Mouse (Mus musculus) hindbrain, embryonic 13.5 days (tissue): ENCODE data around the gene Itpr3. TPM values are rescaled to one million over a fixed set of nuclear protein-coding genes. Genes with fewer than 3 reads are reported as not detected.

ENCODE experiments used
- ATAC-seq: fragments of 200-750 bp; cut with Nextera tagmentation; 2 replicates; pipeline ENCODE4 v1.8.0; 2017; ENCODE audit warnings: moderate TSS enrichment; ENCODE audit not compliant: low FRiP score
- H3K27ac ChIP-seq: fragments of 300-500 bp; sonication (generic); 2 replicates; pipeline ENCODE4 v1.5.1; 2015; ENCODE audit warnings: inconsistent platforms, mild to moderate bottlenecking, moderate library complexity
- H3K27me3 ChIP-seq: fragments of 300-500 bp; sonication (generic); 2 replicates; pipeline ENCODE4 v1.6.1; 2015; ENCODE audit warnings: mild to moderate bottlenecking, inconsistent platforms
- H3K36me3 ChIP-seq: fragments of 300-500 bp; sonication (generic); 2 replicates; pipeline ENCODE4 v1.6.1; 2015; ENCODE audit warnings: mild to moderate bottlenecking, inconsistent platforms
- H3K4me1 ChIP-seq: fragments of 300-500 bp; sonication (generic); replicated peaks from 2 replicates; pipeline ENCODE4 v1.6.1; 2015; ENCODE audit warnings: inconsistent platforms
- H3K4me2 ChIP-seq: fragments of 300-500 bp; sonication (generic); 2 replicates; pipeline ENCODE4 v1.6.1; 2015; ENCODE audit warnings: inconsistent platforms, mild to moderate bottlenecking, moderate library complexity
- H3K4me3 ChIP-seq: fragments of 300-500 bp; sonication (generic); 2 replicates; pipeline ENCODE4 v1.5.1; 2015; ENCODE audit warnings: mild to moderate bottlenecking, inconsistent platforms
- H3K9ac ChIP-seq: fragments of 300-500 bp; sonication (generic); 2 replicates; pipeline ENCODE4 v1.6.1; 2015; ENCODE audit warnings: mild to moderate bottlenecking, inconsistent platforms
- H3K9me3 ChIP-seq: fragments of 300-500 bp; sonication (generic); 2 replicates; pipeline ENCODE4 v1.6.1; 2016; ENCODE audit warnings: inconsistent platforms
- WGBS: fragments of 180-500 bp; shearing (Covaris S2); methylation state at CpG from one replicate; pipeline ENCODE4 v1.1.7; 2015; 5-methylcytosine and 5-hydroxymethylcytosine counted together
- polyA plus RNA-seq: library from polyadenylated mRNA; unstranded; fragments of >200 nt; fragmentation: Nextera tagmentation; extraction: Ambion mirVana; gene quantifications from 2 replicates; pipeline ENCODE4 v1.2.1, GENCODE M21; 2015

Gene Itpr3
- polyA plus RNA-seq, 1 experiment from 2014 or later, result 1.1 TPM

- H3K27me3 ChIP-seq, result no peaks in the 10 kb centered on the region
- no peak for ATAC-seq
- H3K9me3 ChIP-seq, result no peaks in the 10 kb centered on the region
Measured at GRCm38 (mm10) chr17:27077133-27077532, 20.0 kb downstream of the Itpr3 start.

GRCm38 (mm10) chr17:27077920-27078319 is 20.8 kb downstream of the Itpr3 start:
- Histone ChIP-seq H3K27ac (no peak overlapping the region), H3K27me3 (no peaks in the 10 kb centered on the region), H3K9ac (no peak overlapping the region), H3K36me3 (no peaks in the 10 kb centered on the region), H3K9me3 (no peaks in the 10 kb centered on the region), H3K4me2 (no peak overlapping the region), H3K4me1 (peaks cover 6% of the 10 kb centered on the region; the same call in 1 of the 2 replicates), H3K4me3 (no peak overlapping the region)
- WGBS, result 85% methylated on average over 6 of the region's 6 CpGs
- no peak for ATAC-seq

More at GRCm38 (mm10) chr17:27077133-27077532, 20.0 kb downstream of the Itpr3 start:
- Histone ChIP-seq H3K4me1 (peaks cover 6% of the 10 kb centered on the region; the same call in 1 of the 2 replicates), H3K27ac (no peak overlapping the region), H3K9ac (no peak overlapping the region), H3K4me3 (no peak overlapping the region), H3K4me2 (no peak overlapping the region), H3K36me3 (no peaks in the 10 kb centered on the region)
- 97% methylated on average over 7 of the region's 7 CpGs for WGBS

- no peak overlapping the region for H3K4me3 ChIP-seq
- H3K27me3 ChIP-seq, result no peaks in the 10 kb centered on the region
- H3K27ac ChIP-seq, result no peak overlapping the region
- 85% methylated on average over 6 of the region's 6 CpGs for WGBS
- no peaks in the 10 kb centered on the region for H3K36me3 ChIP-seq
- H3K9me3 ChIP-seq, result no peaks in the 10 kb centered on the region
- no peak overlapping the region for H3K9ac ChIP-seq
- H3K4me1 ChIP-seq, result peaks cover 6% of the 10 kb centered on the region; the same call in 1 of the 2 replicates
- ATAC-seq, result no peak
- H3K4me2 ChIP-seq, result no peak overlapping the region
Measured at GRCm38 (mm10) chr17:27078499-27078898, 21.4 kb downstream of the Itpr3 start.

DNA sequence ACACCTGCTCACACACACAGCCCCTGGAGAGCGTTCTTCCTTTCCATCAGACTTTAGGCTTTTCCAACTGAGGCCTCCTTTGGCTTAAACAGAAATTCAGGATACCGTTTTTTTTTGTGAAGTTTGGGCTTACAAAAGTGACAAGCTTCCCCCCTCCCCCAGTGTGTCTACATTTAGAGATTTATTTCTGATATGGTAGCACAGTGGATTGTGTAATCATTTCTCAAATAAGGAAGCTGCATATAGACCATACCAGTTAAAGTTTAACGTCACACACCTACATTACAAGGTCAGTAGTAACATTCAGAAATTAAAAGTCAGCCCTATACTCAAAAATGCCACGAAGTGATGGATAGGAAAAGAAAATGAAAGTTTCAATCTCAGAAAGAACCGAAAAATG is 24.8 kb downstream of the Itpr3 start:
- H3K36me3 ChIP-seq, result no peaks in the 10 kb centered on the region
- no peak overlapping the region for H3K4me2 ChIP-seq
- H3K9me3 ChIP-seq, result no peaks in the 10 kb centered on the region
- no peak for ATAC-seq
- H3K4me1 ChIP-seq, result no peaks in the 10 kb centered on the region
- H3K9ac ChIP-seq, result no peak overlapping the region
- H3K4me3 ChIP-seq, result no peak overlapping the region
- H3K27me3 ChIP-seq, result no peaks in the 10 kb centered on the region
- H3K27ac ChIP-seq, result no peak overlapping the region
- 86% methylated on average over 5 of the region's 5 CpGs for WGBS

GRCm38 (mm10) chr17:27082796-27083195 is 25.7 kb downstream of the Itpr3 start:
- WGBS, result 76% methylated on average over 8 of the region's 8 CpGs

GRCm38 (mm10) chr17:27083601-27084000 is 26.5 kb downstream of the Itpr3 start:
- no peak overlapping the region for H3K27ac ChIP-seq
- 82% methylated on average over 9 of the region's 9 CpGs for WGBS
- H3K4me3 ChIP-seq, result no peak overlapping the region
- H3K4me1 ChIP-seq, result no peaks in the 10 kb centered on the region
- no peak for ATAC-seq
- no peaks in the 10 kb centered on the region for H3K27me3 ChIP-seq
- H3K4me2 ChIP-seq, result no peak overlapping the region
- no peaks in the 10 kb centered on the region for H3K9me3 ChIP-seq
- H3K9ac ChIP-seq, result no peak overlapping the region
- no peaks in the 10 kb centered on the region for H3K36me3 ChIP-seq

More at GRCm38 (mm10) chr17:27082796-27083195, 25.7 kb downstream of the Itpr3 start:
- no peaks in the 10 kb centered on the region for H3K36me3 ChIP-seq
- H3K4me3 ChIP-seq, result no peak overlapping the region
- H3K9me3 ChIP-seq, result no peaks in the 10 kb centered on the region
- H3K27me3 ChIP-seq, result no peaks in the 10 kb centered on the region
- no peak overlapping the region for H3K27ac ChIP-seq
- H3K9ac ChIP-seq, result no peak overlapping the region
- H3K4me2 ChIP-seq, result no peak overlapping the region
- no peaks in the 10 kb centered on the region for H3K4me1 ChIP-seq
- no peak for ATAC-seq

DNA sequence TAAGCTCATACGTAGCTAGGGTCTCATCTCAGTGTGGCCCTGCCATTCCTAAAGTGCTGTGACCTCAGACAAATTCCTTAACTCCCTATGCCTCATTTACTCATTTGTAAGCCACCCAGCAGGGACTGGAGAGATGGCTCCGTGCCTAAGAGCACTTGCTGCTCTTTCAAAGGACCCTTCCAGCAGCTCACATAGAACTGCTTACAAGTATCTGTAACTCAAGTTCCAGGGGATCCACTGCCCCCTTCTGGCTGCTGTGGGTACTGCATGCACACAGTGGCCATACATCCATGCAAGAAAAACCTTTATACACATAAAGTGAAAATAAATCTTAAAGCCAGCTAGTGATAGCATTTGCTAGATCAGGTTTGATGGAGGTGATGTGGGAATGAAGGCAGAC is 28.6 kb downstream of the Itpr3 start:
- Histone ChIP-seq H3K9ac (no peak overlapping the region), H3K36me3 (no peaks in the 10 kb centered on the region), H3K27me3 (no peaks in the 10 kb centered on the region), H3K4me3 (no peak overlapping the region), H3K9me3 (no peaks in the 10 kb centered on the region), H3K4me2 (no peak overlapping the region), H3K4me1 (no peaks in the 10 kb centered on the region), H3K27ac (no peak overlapping the region)
- 27% methylated on average over 2 of the region's 2 CpGs for WGBS
- no peak for ATAC-seq

DNA sequence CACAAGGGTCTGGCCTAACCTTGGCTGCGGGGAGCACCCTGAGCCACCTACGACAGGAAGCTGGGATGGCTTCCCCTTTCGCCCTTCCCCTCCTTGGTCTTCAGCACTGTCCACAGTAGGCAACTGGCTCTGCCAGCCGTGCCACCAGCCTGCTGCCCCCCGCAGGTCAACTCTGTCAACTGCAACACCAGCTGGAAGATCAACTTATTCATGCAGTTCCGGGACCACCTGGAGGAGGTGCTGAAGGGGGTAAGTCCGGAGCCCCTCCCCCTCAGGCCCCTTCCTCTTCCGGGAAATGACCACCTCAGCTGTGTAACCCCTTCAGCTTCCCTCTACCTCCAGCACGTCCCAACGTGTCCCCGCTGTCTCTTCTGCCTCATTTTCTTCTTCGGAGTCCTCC is 30.3 kb downstream of the Itpr3 start:
- no peaks in the 10 kb centered on the region for H3K4me1 ChIP-seq
- H3K9me3 ChIP-seq, result no peaks in the 10 kb centered on the region
- H3K9ac ChIP-seq, result no peak overlapping the region
- no peaks in the 10 kb centered on the region for H3K27me3 ChIP-seq
- no peak overlapping the region for H3K4me2 ChIP-seq
- no peak overlapping the region for H3K27ac ChIP-seq
- whole genome bisulfite sequencing, result 40% methylated on average over 12 of the region's 12 CpGs
- no peak for ATAC-seq
- H3K36me3 ChIP-seq, result no peaks in the 10 kb centered on the region
- H3K4me3 ChIP-seq, result no peak overlapping the region

DNA sequence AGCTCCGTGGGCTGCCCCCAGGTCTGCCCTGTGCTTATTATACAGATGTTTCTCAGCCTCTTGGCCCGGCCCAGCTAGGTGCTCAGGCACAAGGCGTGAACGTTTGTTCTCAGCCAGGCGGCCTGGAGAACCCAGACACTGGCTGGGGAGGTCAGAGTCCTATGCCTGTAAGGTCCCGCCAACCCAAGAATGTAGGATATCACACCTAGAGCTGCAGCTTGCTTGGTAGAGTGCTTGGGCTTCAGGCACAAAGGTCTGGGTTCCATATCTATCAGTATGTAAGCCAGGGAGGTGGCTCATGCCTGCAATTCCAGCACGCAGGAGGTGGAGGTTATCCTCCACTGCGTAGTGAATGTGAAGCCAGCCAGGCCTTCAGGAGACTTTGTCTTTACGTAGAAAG is 33.0 kb downstream of the Itpr3 start:
- Histone ChIP-seq H3K9ac (no peak overlapping the region), H3K9me3 (no peaks in the 10 kb centered on the region), H3K27me3 (peaks cover 3% of the 10 kb centered on the region; the same call in 1 of the 2 replicates), H3K4me1 (no peaks in the 10 kb centered on the region; the same call in 1 of the 2 replicates), H3K4me3 (no peak overlapping the region), H3K36me3 (no peaks in the 10 kb centered on the region), H3K27ac (no peak overlapping the region), H3K4me2 (no peak overlapping the region)
- WGBS, result 86% methylated on average over 9 of the region's 9 CpGs
- no peak for ATAC-seq

DNA sequence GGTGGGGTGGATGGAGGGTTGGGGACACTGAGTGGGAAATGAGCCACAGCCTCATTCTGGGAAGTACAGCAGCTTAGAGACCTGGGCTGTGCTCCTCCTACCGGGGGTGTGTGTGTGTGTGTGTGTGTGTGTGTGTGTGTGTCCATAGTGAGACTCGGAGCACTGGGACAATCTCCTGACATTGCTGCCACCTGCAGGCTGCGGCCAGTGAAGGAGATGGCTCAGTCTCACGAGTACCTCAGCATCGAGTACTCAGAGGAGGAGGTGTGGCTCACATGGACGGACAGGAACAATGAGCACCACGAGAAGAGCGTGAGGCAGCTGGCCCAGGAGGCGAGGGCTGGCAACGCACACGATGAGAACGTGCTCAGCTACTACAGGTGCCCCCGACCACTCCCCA is 38.6 kb downstream of the Itpr3 start:
- Histone ChIP-seq H3K4me2 (no peak overlapping the region), H3K36me3 (no peaks in the 10 kb centered on the region), H3K27ac (no peak overlapping the region), H3K4me3 (no peak overlapping the region), H3K9me3 (no peaks in the 10 kb centered on the region), H3K9ac (no peak overlapping the region), H3K4me1 (peaks cover 4% of the 10 kb centered on the region; the same call in 1 of the 2 replicates), H3K27me3 (peaks cover 6% of the 10 kb centered on the region; the same call in 1 of the 2 replicates)
- 33% methylated on average over 13 of the region's 13 CpGs for WGBS
- ATAC-seq, result peak; percentile 28; the same call in 1 of the 2 replicates

- Histone ChIP-seq H3K4me3 (no peak overlapping the region), H3K9me3 (no peaks in the 10 kb centered on the region), H3K36me3 (no peaks in the 10 kb centered on the region), H3K4me1 (0 out of 2 replicates have a peak, but pooled peaks cover 4% of the 10 kb centered on the region), H3K27ac (no peak overlapping the region), H3K27me3 (0 out of 2 replicates have a peak, but pooled peaks cover 3% of the 10 kb centered on the region), H3K4me2 (no peak overlapping the region), H3K9ac (no peak overlapping the region)
- WGBS, result 80% methylated on average over 5 of the region's 5 CpGs
- ATAC-seq, result no peak
Measured at GRCm38 (mm10) chr17:27101675-27102074, 44.6 kb downstream of the Itpr3 start.

DNA sequence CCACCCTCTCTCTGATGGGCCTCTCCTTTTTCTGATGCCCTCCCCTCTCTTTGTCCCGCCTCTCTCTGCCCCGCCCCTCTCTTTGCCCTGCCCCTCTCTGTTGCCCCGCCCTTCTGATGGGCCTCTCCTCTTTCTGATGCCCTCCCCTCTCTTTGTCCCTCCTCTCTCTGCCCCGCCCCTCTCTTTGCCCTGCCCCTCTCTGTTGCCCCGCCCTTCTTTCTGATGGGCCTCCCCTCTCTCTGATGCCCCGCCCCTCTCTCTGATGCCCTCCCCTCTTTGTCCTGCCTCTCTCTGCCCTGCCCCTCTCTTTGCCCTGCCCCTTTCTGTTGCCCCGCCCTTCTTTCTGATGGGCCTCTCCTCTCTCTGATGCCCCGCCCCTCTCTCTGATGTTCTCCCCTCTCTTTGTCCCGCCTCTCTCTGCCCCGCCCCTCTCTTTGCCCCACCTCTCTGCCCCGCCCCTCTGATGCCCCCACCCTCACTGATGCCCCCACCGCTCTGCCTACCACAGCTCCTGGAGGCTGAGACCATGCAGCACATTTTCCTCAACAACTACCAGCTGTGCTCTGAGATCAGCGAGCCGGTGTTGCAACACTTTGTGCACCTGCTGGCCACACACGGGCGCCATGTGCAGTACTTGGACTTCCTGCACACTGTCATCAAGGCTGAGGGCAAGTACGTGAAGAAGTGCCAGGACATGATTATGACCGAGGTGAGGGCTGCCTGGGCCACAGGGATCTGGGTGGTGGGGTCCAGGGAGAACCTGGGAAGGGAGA is 48.8 kb downstream of the Itpr3 start:
- 71% methylated on average over 15 of the region's 18 CpGs for WGBS

GRCm38 (mm10) chr17:27106745-27107144 is 49.6 kb downstream of the Itpr3 start:
- no peaks in the 10 kb centered on the region for H3K36me3 ChIP-seq
- ATAC-seq, result no peak
- no peaks in the 10 kb centered on the region for H3K27me3 ChIP-seq
- 0 out of 2 replicates have a peak, but pooled peaks cover under 1% of the 10 kb centered on the region for H3K4me1 ChIP-seq
- 89% methylated on average over 9 of the region's 9 CpGs for WGBS
- no peak overlapping the region for H3K9ac ChIP-seq
- no peak overlapping the region for H3K27ac ChIP-seq
- no peak overlapping the region for H3K4me3 ChIP-seq
- H3K9me3 ChIP-seq, result no peaks in the 10 kb centered on the region
- H3K4me2 ChIP-seq, result no peak overlapping the region

More for the DNA sequence above, 48.8 kb downstream of the Itpr3 start:
- Histone ChIP-seq H3K27me3 (no peaks in the 10 kb centered on the region), H3K9ac (no peak overlapping the region), H3K9me3 (no peaks in the 10 kb centered on the region), H3K4me2 (no peak overlapping the region), H3K36me3 (no peaks in the 10 kb centered on the region), H3K27ac (no peak overlapping the region), H3K4me3 (no peak overlapping the region), H3K4me1 (0 out of 2 replicates have a peak, but pooled peaks cover 4% of the 10 kb centered on the region)
- no peak for ATAC-seq
